Mouse (Mus musculus) myocyte (in vitro differentiated cells): ENCODE results near the gene Gmeb2.

Experiments
- CEBPB ChIP-seq: IDR thresholded peaks from 2 replicates; pipeline ENCODE4 v1.6.1; 2011; ENCODE audit warnings: mild to moderate bottlenecking, moderate library complexity; ENCODE audit not compliant: poor library complexity, insufficient read depth, severe bottlenecking
- E2F4 ChIP-seq: IDR thresholded peaks from one replicate; pipeline ENCODE4 v1.6.1; 2011; ENCODE audit warnings: mild to moderate bottlenecking, control low read depth, moderate library complexity; ENCODE audit not compliant: insufficient read depth
- MAX ChIP-seq: IDR thresholded peaks from one replicate; pipeline ENCODE4 v1.6.1; 2011; ENCODE audit warnings: low read depth, mild to moderate bottlenecking, control low read depth
- MYOD1 ChIP-seq, 3 experiments: IDR thresholded peaks; one replicate each; pipeline ENCODE4 v1.6.1; 2011; ENCODE audit warnings: control low read depth in 2 of 3, low read depth in 2 of 3, mild to moderate bottlenecking in 2 of 3, moderate library complexity in 1 of 3; ENCODE audit not compliant: insufficient read length in 2 of 3, control insufficient read depth in 1 of 3
- MYOG ChIP-seq, 3 experiments: IDR thresholded peaks; one replicate each; pipeline ENCODE4 v1.6.1; 2011; ENCODE audit warnings: control low read depth in 2 of 3, low read depth in 2 of 3, mild to moderate bottlenecking in 2 of 3; ENCODE audit not compliant: insufficient read length in 2 of 3, control insufficient read depth in 1 of 3, insufficient read depth in 1 of 3
- POLR2A ChIP-seq: IDR thresholded peaks from one replicate; pipeline ENCODE4 v1.6.1; 2011; ENCODE audit warnings: low read depth, mild to moderate bottlenecking, control low read depth, moderate library complexity; ENCODE audit not compliant: insufficient read length
- POLR2AphosphoS2 ChIP-seq: IDR thresholded peaks from one replicate; pipeline ENCODE4 v1.6.1; 2011; ENCODE audit warnings: low read depth, control low read depth; ENCODE audit not compliant: insufficient read length
- TCF12 ChIP-seq: IDR thresholded peaks from one replicate; pipeline ENCODE4 v1.6.1; 2011; ENCODE audit warnings: mild to moderate bottlenecking, control low read depth; ENCODE audit not compliant: poor library complexity, insufficient read depth, severe bottlenecking
- USF1 ChIP-seq: IDR thresholded peaks from one replicate; pipeline ENCODE4 v1.6.1; 2011; ENCODE audit warnings: low read depth, mild to moderate bottlenecking, control low read depth, moderate library complexity

DNA sequence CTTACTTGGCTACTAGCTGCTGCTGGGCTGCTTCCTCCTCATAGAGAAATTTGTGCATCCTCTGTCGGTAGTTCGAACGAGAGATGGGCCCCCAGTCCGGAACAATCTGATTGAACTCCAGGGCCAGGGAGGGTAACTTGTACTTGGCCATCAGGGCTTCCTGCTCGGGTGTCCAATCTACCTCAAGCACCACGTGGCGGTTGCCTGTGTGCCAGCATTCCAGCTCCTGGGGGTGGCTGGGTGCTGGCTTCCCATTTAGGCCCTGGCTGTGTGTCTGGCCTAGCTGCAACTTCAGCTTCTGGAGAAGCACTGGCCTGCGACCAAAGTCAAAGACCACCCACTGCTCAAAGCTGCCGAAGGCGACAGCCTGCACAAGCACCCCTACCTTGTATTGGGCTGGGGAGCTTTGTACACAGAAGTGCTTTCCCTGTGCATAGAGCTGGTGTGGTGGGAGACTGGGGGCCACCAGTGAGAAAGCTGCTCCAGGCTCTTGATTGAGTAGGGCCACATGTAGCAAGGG is 49.7 kb downstream of the Gmeb2 start:
- TF ChIP-seq POLR2A = no peak
- no peak for TF ChIP-seq USF1
- no peak for TF ChIP-seq MYOD1 (IDR thresholded peaks at IDR 0.05; ENCODE audit: control insufficient read depth in 1 of 3, insufficient read length in 2 of 3, low read depth in 2 of 3)
- no peak for TF ChIP-seq TCF12
- TF ChIP-seq POLR2AphosphoS2 = no peak
- TF ChIP-seq MAX = no peak
- no peak for TF ChIP-seq MYOG (IDR thresholded peaks at IDR 0.05; ENCODE audit: control insufficient read depth in 1 of 3, insufficient read depth in 1 of 3, insufficient read length in 2 of 3, low read depth in 2 of 3)
- no peak for TF ChIP-seq CEBPB
- no peak for TF ChIP-seq E2F4
